Mouse (Mus musculus) myocyte (in vitro differentiated cells): ENCODE results near the gene Clip1. TPM values are rescaled to one million over a fixed set of nuclear protein-coding genes. Genes with fewer than 3 reads are reported as not detected.
A peak's percentile ranks its signal among the peaks of the same experiment; 100 is the strongest.

ENCODE experiments used
- H3K27me3 ChIP-seq: one replicate; pipeline ENCODE4 v1.6.1; 2011; ENCODE audit not compliant: control insufficient read depth, insufficient read depth, insufficient read length
- H3K36me3 ChIP-seq: one replicate; pipeline ENCODE4 v1.6.1; 2011; ENCODE audit not compliant: control insufficient read depth, insufficient read depth
- H3K4me2 ChIP-seq: one replicate; pipeline ENCODE4 v1.6.1; 2011; ENCODE audit warnings: low read depth, control low read depth
- H3K4me3 ChIP-seq: one replicate; pipeline ENCODE4 v1.5.1; 2011; ENCODE audit warnings: mild to moderate bottlenecking, control low read depth, moderate library complexity
- H3K79me2 ChIP-seq: one replicate; pipeline ENCODE4 v1.6.1; 2011; ENCODE audit not compliant: control insufficient read depth, insufficient read depth
- H3ac ChIP-seq: one replicate; pipeline ENCODE4 v1.6.1; 2011; ENCODE audit not compliant: control insufficient read depth, insufficient read length
- CEBPB ChIP-seq: IDR thresholded peaks from 2 replicates; pipeline ENCODE4 v1.6.1; 2011; ENCODE audit warnings: mild to moderate bottlenecking, moderate library complexity; ENCODE audit not compliant: poor library complexity, insufficient read depth, severe bottlenecking
- E2F4 ChIP-seq: IDR thresholded peaks from one replicate; pipeline ENCODE4 v1.6.1; 2011; ENCODE audit warnings: mild to moderate bottlenecking, control low read depth, moderate library complexity; ENCODE audit not compliant: insufficient read depth
- MAX ChIP-seq: IDR thresholded peaks from one replicate; pipeline ENCODE4 v1.6.1; 2011; ENCODE audit warnings: low read depth, mild to moderate bottlenecking, control low read depth
- MYOD1 ChIP-seq, 3 experiments: IDR thresholded peaks; one replicate each; pipeline ENCODE4 v1.6.1; 2011; ENCODE audit warnings: control low read depth in 2 of 3, low read depth in 2 of 3, mild to moderate bottlenecking in 2 of 3, moderate library complexity in 1 of 3; ENCODE audit not compliant: insufficient read length in 2 of 3, control insufficient read depth in 1 of 3
- MYOG ChIP-seq, 3 experiments: IDR thresholded peaks; one replicate each; pipeline ENCODE4 v1.6.1; 2011; ENCODE audit warnings: control low read depth in 2 of 3, low read depth in 2 of 3, mild to moderate bottlenecking in 2 of 3; ENCODE audit not compliant: insufficient read length in 2 of 3, control insufficient read depth in 1 of 3, insufficient read depth in 1 of 3
- POLR2A ChIP-seq: IDR thresholded peaks from one replicate; pipeline ENCODE4 v1.6.1; 2011; ENCODE audit warnings: low read depth, mild to moderate bottlenecking, control low read depth, moderate library complexity; ENCODE audit not compliant: insufficient read length
- POLR2AphosphoS2 ChIP-seq: IDR thresholded peaks from one replicate; pipeline ENCODE4 v1.6.1; 2011; ENCODE audit warnings: low read depth, control low read depth; ENCODE audit not compliant: insufficient read length
- REST ChIP-seq: IDR thresholded peaks from one replicate; pipeline ENCODE4 v1.6.1; 2011; ENCODE audit warnings: mild to moderate bottlenecking, control low read depth, moderate library complexity; ENCODE audit not compliant: insufficient read depth, insufficient read length
- SRF ChIP-seq: IDR thresholded peaks from one replicate; pipeline ENCODE4 v1.6.1; 2011; ENCODE audit warnings: low read depth; ENCODE audit not compliant: control insufficient read depth, insufficient read length
- TCF12 ChIP-seq: IDR thresholded peaks from one replicate; pipeline ENCODE4 v1.6.1; 2011; ENCODE audit warnings: mild to moderate bottlenecking, control low read depth; ENCODE audit not compliant: poor library complexity, insufficient read depth, severe bottlenecking
- TCF3 ChIP-seq: IDR thresholded peaks from one replicate; pipeline ENCODE4 v1.6.1; 2011; ENCODE audit warnings: low read depth, control low read depth; ENCODE audit not compliant: insufficient read length
- USF1 ChIP-seq: IDR thresholded peaks from one replicate; pipeline ENCODE4 v1.6.1; 2011; ENCODE audit warnings: low read depth, mild to moderate bottlenecking, control low read depth, moderate library complexity
- polyA plus RNA-seq: library from polyadenylated mRNA; unstranded; fragments of >200 nt; fragmentation: generic; extraction: Trizol; gene quantifications from one replicate; pipeline ENCODE4 v1.2.1, GENCODE M21; 2012; ENCODE audit warnings: missing spikeins

The Clip1 gene
- polyA plus RNA-seq, 1 experiment = 17.5 TPM

DNA sequence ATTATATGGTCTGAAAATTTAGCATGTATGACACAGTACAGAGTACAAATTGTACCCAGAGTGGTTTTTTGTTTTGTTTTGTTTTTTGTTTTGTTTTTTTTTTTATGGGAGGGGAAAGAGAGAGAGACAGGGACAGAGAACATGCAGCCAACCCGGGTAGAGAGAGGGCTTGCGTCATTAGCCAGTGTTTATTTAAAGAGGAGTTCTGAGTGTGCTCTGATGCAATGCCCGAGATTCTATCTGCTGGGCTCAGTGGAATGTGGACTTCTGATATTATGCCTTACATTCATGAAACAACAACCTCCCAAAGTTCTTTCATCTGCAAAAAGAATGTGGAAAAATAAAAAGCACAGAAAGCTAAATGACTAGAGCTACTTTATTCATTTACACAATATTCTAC lies 9.2 kb downstream of the Clip1 start:
- Histone ChIP-seq H3K4me3 (no peak overlapping the region), H3K36me3 (no peaks in the 10 kb centered on the region)
- TF ChIP-seq CEBPB (peak; percentile 93), POLR2A (no peak), SRF (no peak)

DNA sequence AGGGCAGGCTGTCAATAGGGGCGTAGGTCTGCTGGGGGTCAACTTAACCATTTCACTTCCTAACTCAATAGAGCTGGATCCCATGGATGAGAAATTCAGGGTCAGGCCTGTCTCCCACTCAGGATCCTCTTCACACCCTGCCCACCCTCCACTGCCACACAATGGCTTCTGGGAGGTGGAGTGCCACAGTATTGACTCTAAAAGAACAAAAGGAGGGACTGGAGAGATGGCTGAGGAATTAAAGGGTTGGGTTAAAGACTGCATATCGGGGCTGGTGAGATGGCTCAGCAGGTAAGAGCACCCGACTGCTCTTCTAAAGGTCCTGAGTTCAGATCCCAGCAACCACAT lies 13.0 kb downstream of the Clip1 start:
- peaks cover 55% of the 10 kb centered on the region for H3K79me2 ChIP-seq
- no peaks in the 10 kb centered on the region for H3K36me3 ChIP-seq
- TF ChIP-seq USF1 = no peak
- no peak for TF ChIP-seq POLR2AphosphoS2
- no peak for TF ChIP-seq MYOD1 (IDR thresholded peaks at IDR 0.05; ENCODE audit: control insufficient read depth in 1 of 3, insufficient read length in 2 of 3, low read depth in 2 of 3)
- no peak for TF ChIP-seq POLR2A
- TF ChIP-seq CEBPB = no peak
- no peak for TF ChIP-seq TCF3
- no peak for TF ChIP-seq SRF
- no peak for TF ChIP-seq MYOG (IDR thresholded peaks at IDR 0.05; ENCODE audit: control insufficient read depth in 1 of 3, insufficient read depth in 1 of 3, insufficient read length in 2 of 3, low read depth in 2 of 3)
- no peak for TF ChIP-seq REST
- TF ChIP-seq E2F4 = no peak
- no peak for TF ChIP-seq TCF12
- TF ChIP-seq MAX = no peak
- no peaks in the 10 kb centered on the region for H3K27me3 ChIP-seq
- H3ac ChIP-seq = no peak overlapping the region
- no peak overlapping the region for H3K4me3 ChIP-seq
- H3K4me2 ChIP-seq = peak overlapping the region; percentile 91

More for the DNA sequence above, 9.2 kb downstream of the Clip1 start:
- no peaks in the 10 kb centered on the region for H3K27me3 ChIP-seq
- H3K4me2 ChIP-seq = peak overlapping the region; percentile 22
- peaks cover 67% of the 10 kb centered on the region for H3K79me2 ChIP-seq
- H3ac ChIP-seq = no peak overlapping the region

DNA sequence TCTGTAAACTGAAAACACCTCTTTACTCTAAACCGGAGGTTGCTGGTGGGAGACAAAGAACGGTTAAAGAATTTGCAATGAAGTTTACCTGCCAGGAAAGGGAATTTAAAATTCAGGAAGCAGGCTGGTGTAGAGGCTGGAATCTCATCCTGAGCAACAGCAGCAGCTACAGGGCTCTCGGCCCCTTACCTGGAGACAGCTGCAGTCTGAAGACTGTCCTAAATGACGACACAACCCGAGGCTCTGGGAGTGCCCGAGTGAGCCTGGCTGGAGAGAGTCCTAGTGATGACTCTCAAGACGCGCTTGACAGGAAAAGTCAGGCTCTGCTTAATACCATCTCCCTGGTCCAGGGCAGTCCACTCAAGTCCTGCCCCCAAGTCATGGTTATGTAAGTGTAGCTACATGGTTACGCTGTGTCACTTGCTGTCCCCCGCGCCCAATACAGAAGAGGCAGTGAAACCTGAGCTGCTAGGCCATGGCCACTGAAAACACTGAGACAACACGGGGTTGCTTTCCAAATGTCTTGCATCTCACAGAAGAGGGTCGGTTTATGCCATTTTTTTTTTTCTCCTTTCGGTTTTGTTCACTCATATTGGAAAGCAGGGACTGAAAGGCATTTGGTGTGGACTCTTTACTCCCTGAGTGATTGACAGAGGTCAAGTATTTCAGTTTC lies 13.5 kb downstream of the Clip1 start:
- H3K36me3 ChIP-seq = no peaks in the 10 kb centered on the region
- TF ChIP-seq MYOD1 (IDR thresholded peaks at IDR 0.05; ENCODE audit: control insufficient read depth in 1 of 3, insufficient read length in 2 of 3, low read depth in 2 of 3) (peak in 1 of 3 experiments; percentile 1), POLR2AphosphoS2 (no peak), MAX (no peak)
- no peaks in the 10 kb centered on the region for H3K27me3 ChIP-seq
- no peak overlapping the region for H3K4me3 ChIP-seq
- H3ac ChIP-seq = no peak overlapping the region
- H3K4me2 ChIP-seq = peak overlapping the region; percentile 91
- H3K79me2 ChIP-seq = peaks cover 52% of the 10 kb centered on the region

DNA sequence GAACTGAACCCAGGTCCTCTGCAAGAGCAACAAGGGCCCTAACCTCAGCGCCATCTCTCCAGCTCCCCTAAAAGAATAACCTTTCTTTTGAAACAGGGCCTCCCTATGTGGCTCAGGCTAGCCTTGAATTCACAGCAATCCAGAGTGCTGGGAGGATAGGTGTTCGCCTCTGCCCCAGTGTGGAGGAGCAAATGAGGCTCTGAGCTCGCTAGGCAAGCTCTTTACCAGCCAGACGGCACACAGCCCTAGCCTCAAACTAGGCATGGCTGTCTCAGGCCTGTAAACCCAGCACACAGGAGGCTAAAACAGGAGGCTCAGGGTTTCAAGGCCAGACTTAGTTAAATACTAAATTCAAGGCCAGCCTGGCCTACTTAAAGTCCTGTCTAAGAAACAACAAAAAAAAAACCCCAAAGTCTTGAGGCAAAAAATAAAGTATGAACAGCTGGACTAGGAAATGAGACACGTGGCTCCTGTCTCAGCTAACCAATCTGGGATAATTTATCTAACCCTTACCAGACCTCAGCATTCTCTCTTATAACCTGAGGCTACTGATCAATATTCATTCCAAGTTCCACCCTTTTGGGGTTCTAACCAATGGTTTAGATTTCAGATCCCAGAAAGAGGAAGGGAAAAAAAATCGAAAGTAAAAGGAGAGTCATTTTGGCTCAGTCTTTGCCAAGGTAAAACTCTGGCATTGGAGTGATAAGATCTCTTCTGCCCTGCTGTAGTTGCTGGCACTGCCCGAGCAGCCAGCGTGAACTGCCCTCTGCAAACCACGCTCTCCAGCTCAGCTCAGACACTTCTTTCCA lies 14.2 kb downstream of the Clip1 start:
- peak overlapping the region; percentile 91 for H3K4me2 ChIP-seq
- H3K36me3 ChIP-seq = no peaks in the 10 kb centered on the region
- TF ChIP-seq E2F4 (no peak), REST (no peak), POLR2A (no peak), MYOG (IDR thresholded peaks at IDR 0.05; ENCODE audit: control insufficient read depth in 1 of 3, insufficient read depth in 1 of 3, insufficient read length in 2 of 3, low read depth in 2 of 3) (no peak), MYOD1 (IDR thresholded peaks at IDR 0.05; ENCODE audit: control insufficient read depth in 1 of 3, insufficient read length in 2 of 3, low read depth in 2 of 3) (no peak), USF1 (no peak), POLR2AphosphoS2 (no peak), MAX (no peak), TCF12 (no peak), SRF (no peak), CEBPB (no peak), TCF3 (no peak)
- H3K79me2 ChIP-seq = peaks cover 52% of the 10 kb centered on the region
- no peak overlapping the region for H3K4me3 ChIP-seq
- no peaks in the 10 kb centered on the region for H3K27me3 ChIP-seq
- H3ac ChIP-seq = no peak overlapping the region

DNA sequence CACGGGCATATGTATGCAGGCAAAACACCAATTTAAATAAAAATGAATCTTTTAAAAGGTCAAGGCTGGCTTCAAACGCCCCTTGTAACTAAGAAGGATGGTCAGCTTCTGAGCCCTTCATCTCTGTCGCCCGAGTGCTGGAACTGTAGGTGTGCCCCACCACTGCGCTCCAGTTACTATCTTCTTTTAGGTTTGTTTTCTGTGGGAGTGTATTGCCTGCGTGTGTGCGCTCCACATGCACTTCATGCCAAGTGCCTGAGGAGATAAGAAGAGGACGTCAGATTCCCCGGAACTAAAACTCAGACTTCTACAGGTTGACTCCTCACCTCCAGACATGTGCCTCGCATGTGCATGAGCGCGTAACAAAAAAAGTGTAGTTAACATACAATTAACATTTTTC lies 16.5 kb downstream of the Clip1 start:
- no peak for TF ChIP-seq TCF3
- TF ChIP-seq E2F4 = no peak
- TF ChIP-seq USF1 = no peak
- no peak for TF ChIP-seq MYOG (IDR thresholded peaks at IDR 0.05; ENCODE audit: control insufficient read depth in 1 of 3, insufficient read depth in 1 of 3, insufficient read length in 2 of 3, low read depth in 2 of 3)
- no peak for TF ChIP-seq SRF
- no peak for TF ChIP-seq POLR2AphosphoS2
- no peak for TF ChIP-seq MYOD1 (IDR thresholded peaks at IDR 0.05; ENCODE audit: control insufficient read depth in 1 of 3, insufficient read length in 2 of 3, low read depth in 2 of 3)
- no peak for TF ChIP-seq MAX
- TF ChIP-seq POLR2A = no peak
- TF ChIP-seq CEBPB = no peak
- Histone ChIP-seq H3K27me3 (no peaks in the 10 kb centered on the region), H3ac (no peak overlapping the region), H3K79me2 (peaks cover 42% of the 10 kb centered on the region), H3K4me2 (no peak overlapping the region), H3K4me3 (no peak overlapping the region), H3K36me3 (no peaks in the 10 kb centered on the region)
